Mouse (Mus musculus): ENCODE measurements at regions not wholly inside any gene's neighbourhood (a gene's known extent, or its start where the extent isn't known, plus 50 kb on each side); places are given as distances from the start of the nearest gene placed in this dataset.

DNA sequence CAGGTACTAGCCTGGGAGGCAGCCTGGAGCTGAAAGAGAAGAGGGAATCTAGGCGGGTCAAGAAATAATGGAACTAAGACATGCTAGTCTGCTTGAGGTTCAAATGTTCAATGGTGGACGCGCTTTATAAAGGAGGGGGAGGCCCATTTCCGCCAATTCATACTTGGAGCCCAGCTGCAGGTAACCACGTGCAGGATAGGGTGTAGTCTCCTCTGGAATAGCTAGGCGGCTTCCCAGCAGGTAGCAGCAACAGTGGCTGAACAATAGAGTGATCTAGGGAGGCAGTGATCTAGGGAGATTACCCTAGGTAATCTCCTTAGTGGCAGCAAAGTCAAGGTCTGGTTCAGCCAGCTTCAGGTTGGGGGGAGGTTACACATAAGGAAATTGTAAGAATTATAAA lies 134.6 kb downstream of the Sh2d4b start:
- no peak for DNase-seq (ENCODE audit: low spot score in 2 of 2)

DNA sequence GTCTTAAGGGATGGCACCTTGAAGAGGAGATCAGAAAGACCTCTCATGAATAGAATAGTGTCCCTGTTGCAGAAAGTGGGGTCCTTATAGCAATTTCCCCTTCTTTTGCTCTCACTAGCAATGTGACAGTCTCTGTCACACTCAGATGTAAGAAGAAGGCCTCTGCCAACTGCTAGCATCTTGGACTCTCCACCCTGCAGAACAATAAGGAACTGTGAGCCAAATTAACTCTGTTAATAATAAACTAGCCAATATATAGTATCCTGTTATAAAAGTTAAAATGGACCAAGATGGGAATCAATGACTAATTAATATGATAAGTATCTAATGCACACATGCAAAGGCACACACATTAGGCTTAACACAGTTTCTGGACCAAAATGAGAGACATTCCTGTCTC lies 152.5 kb downstream of the Sh2d4b start:
- no peak for DNase-seq (ENCODE audit: low spot score in 2 of 2)

DNA sequence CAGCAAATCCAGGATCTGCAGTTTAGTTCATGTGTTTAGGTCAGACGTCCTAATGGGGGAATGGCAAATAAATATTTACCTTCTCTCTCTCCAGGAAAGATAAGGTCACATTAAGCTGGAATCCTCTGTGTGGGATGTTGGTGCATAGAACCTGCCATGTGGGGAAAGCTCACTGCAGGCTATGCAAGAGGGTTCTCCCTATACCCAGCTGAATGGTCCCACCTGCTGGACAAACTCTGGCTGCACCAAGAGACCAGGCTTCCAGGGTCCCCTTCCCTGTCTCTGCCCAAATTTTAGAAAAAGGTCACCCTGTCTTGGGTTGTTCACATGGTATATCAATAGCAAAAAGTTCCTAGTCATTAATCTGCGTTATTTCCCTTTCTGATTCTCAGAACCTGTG lies 161.2 kb downstream of the Sh2d4b start:
- DNase-seq (ENCODE audit: low spot score in 2 of 2): peak; percentile 14 to 25

DNA sequence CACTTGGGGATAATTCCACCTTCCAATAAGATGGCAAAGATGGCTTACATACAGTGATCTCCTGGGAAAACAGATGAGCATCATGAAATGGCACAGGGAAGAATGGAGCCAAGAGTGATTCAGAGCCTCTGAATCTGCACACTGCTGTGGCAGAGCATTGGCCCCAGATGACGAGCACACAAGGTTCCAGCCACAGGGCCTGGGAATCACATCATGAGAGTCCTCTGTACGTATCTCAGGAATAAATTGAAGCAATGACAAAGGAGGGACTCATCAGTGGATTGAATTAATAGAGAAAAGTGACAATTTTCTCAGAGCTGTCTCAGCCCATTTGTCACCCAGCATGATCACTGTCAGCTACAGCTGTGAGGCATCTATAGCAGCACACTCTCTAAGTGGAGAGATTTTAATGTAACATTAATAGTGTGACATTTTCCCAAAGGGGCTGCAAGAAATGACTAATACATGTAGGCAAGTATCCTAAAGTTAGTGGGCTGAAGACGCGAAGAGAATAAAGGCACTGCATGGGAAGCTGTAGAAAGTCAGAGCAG lies 184.0 kb downstream of the Sh2d4b start:
- no peak for DNase-seq (ENCODE audit: low spot score in 2 of 2)

DNA sequence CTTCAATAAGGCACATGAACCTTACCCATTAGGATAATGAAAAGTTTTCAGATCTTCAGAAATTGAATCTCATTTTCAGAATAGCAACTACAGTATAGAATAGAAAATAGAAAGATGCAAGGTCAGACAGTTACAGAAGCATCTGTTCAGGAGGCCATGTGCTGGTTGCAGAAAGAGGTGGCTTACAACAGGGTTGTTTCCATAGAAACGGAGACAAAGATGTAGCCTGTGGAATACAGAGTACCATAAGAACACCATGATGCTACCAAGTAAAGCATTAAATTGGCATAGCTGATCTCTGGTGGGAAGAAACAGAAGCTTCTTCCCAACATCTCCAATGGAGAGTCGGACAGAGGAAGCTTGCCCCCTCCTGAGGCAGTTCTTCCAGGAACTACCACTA lies 185.6 kb downstream of the Sh2d4b start:
- DNase-seq (ENCODE audit: low spot score in 2 of 2): no peak

DNA sequence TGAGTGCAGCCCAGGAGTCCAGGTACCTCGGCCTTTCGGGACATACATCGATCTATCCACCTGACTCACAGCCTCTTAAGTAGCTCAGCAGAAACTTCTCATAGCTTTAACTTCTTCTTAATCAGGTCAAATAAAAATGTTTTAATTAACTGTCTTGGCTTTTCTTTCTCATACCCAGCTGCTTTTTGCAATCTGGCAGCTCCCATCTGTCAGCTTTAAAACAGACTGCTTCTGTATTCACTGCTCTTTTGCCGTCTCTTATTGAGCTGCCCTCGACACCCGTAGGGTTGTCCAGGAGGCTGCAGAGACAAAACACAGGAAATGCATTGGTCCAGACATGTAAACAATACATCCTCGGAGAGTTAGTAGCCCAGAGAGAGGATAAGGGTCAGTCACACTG lies 189.6 kb downstream of the Sh2d4b start:
- DNase-seq (ENCODE audit: low spot score in 2 of 2): no peak

DNA sequence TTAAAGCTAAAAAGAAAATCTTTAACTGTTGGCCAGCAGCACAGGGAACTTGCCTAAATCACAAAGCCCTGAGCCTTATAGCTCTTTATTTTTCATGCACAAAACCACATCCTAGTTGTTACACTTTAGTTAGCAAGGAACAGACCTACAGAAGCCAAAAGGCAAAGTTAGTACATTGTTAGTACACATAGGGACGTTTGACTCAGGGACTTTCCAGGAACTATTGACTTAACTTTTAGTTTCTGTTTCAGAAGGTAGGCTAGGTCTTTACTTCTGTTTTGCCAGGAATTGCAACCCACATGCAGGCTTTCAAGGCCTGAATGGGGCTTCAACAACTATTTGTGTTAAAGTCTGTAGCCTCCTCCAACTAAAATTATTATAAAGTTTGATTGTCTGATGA lies 211.4 kb downstream of the Sh2d4b start:
- DNase-seq (ENCODE audit: low spot score in 2 of 2): no peak

DNA sequence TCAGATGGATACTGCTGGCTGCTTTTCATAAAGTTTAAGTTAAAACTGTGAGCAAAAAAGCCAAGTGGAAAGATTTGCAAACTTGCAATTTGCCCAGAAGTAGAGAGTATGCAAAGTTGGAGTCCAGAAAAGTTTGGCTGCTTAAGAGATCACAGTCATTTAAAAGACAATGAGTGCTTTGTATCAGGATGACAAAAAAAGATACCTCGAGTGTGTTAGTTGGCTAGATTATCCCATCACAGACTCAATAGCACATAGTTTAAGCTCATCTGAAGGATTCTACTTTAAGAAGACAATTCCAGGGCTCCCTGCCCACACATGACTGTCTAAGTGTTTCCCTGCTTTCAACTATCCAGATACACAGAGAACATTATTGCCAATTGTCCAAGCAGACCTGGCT lies 239.5 kb downstream of the Sh2d4b start:
- no peak for DNase-seq (ENCODE audit: low spot score in 2 of 2)
